Mouse (Mus musculus) midbrain, embryonic 15.5 days (tissue): ENCODE measurements around the gene Uspl1. TPM values are rescaled to one million over a fixed set of nuclear protein-coding genes. Genes with fewer than 3 reads are reported as not detected.
"Not testable (repeated sequence)": the region's sequence is repeated elsewhere in the genome, so short reads cannot be mapped to it uniquely, and the experiment has no call there.

Source experiments
- ATAC-seq: fragments of 200-750 bp; cut with Nextera tagmentation; replicated peaks from 2 replicates; pipeline ENCODE4 v1.8.0; 2017; ENCODE audit warnings: moderate TSS enrichment
- H3K27ac ChIP-seq: fragments of 300-500 bp; sonication (generic); 2 replicates; pipeline ENCODE4 v1.5.1; 2015; ENCODE audit warnings: mild to moderate bottlenecking, inconsistent platforms
- H3K27me3 ChIP-seq: fragments of 300-500 bp; sonication (generic); replicated peaks from 2 replicates; pipeline ENCODE4 v1.6.1; 2015; ENCODE audit warnings: inconsistent platforms
- H3K36me3 ChIP-seq: fragments of 300-500 bp; sonication (generic); replicated peaks from 2 replicates; pipeline ENCODE4 v1.6.1; 2015; ENCODE audit warnings: inconsistent platforms
- H3K4me1 ChIP-seq: fragments of 300-500 bp; sonication (generic); 2 replicates; pipeline ENCODE4 v1.6.1; 2015; ENCODE audit warnings: inconsistent platforms
- H3K4me2 ChIP-seq: fragments of 300-500 bp; sonication (generic); 2 replicates; pipeline ENCODE4 v1.6.1; 2015; ENCODE audit warnings: inconsistent platforms, mild to moderate bottlenecking, moderate library complexity
- H3K4me3 ChIP-seq: fragments of 300-500 bp; sonication (generic); 2 replicates; pipeline ENCODE4 v1.5.1; 2015; ENCODE audit warnings: mild to moderate bottlenecking, inconsistent platforms
- H3K9ac ChIP-seq: fragments of 300-500 bp; sonication (generic); 2 replicates; pipeline ENCODE4 v1.6.1; 2015; ENCODE audit warnings: mild to moderate bottlenecking, inconsistent platforms
- H3K9me3 ChIP-seq: fragments of 300-500 bp; sonication (generic); 2 replicates; pipeline ENCODE4 v1.6.1; 2016; ENCODE audit warnings: inconsistent platforms
- WGBS: fragments of 180-500 bp; shearing (Covaris S2); methylation state at CpG from one replicate; pipeline ENCODE4 v1.1.7; 2015; ENCODE audit warnings: mixed read lengths; 5-methylcytosine and 5-hydroxymethylcytosine counted together
- polyA plus RNA-seq: library from polyadenylated mRNA; unstranded; fragments of >200 nt; fragmentation: Nextera tagmentation; extraction: Ambion mirVana; gene quantifications from 2 replicates; pipeline ENCODE4 v1.2.1, GENCODE M21; 2015

Uspl1 gene
- 54.3 and 56.1 TPM in 2 replicates for polyA plus RNA-seq

DNA sequence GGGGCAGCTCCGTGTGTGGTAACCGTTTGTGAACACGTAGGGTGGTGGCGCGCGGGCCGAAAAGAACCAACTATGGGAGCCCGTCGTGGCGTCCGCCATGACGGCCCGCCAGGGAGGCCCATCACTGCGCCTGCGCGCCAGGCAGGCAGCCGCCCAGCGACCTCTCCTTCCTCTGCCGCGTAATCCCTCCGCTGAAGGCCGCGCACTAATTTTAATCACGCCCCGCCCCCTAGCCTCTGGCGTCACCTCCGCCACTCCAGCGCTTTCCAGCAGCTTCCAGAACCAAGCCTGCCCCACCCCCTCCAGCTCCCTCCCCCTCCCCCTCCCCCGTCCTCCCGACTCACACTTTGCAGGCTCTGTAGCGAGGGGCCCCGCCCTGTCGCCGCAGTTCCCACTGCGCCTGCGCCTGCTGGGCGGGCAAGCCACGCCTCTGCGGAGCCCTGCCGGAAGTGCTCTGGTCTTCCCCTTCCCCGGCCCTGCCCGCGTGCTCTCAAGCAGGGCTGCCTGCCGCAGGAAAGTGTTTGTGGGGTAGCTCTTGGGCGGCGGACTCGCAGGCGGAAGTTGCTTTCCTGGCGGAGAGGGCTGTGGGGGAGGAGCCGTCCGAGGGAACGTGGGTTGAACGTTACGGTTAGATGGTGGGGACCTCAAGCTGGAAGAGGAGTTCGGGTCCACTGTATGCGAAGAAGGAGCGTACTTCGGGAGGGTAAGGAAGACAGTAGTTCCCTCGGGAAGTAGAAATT is at the start of gene Uspl1, which contains the start of gene Hmgb1:
Gene Uspl1 (plus strand): TSS at position 247 of the 740 bp plus-strand sequence.
Gene Hmgb1 (minus strand): TSS at position 386 of the 740 bp plus-strand sequence.
- peak within 1 kb of the TSS; percentile 94 for H3K27ac ChIP-seq
- H3K27me3 ChIP-seq = no peaks in the 10 kb centered on the region
- peaks cover 1% of the 10 kb centered on the region for H3K36me3 ChIP-seq
- peak within 1 kb of the TSS; percentile 80 for H3K4me3 ChIP-seq
- no peaks in the 10 kb centered on the region for H3K9me3 ChIP-seq
- ATAC-seq = peak; percentile 99
- under 1% methylated on average over 51 of the region's 59 CpGs for WGBS
- peak within 1 kb of the TSS; percentile 79 for H3K9ac ChIP-seq
- H3K4me1 ChIP-seq = peaks cover 25% of the 10 kb centered on the region
- H3K4me2 ChIP-seq = peak within 1 kb of the TSS; percentile 64

GRCm38 (mm10) chr5:149134751-149135454 is 49.2 kb upstream of the Uspl1 start:
- no peaks in the 10 kb centered on the region for H3K27me3 ChIP-seq
- no peaks in the 10 kb centered on the region for H3K4me1 ChIP-seq
- no peak overlapping the region for H3K4me3 ChIP-seq
- no peak overlapping the region for H3K9ac ChIP-seq
- no peak overlapping the region for H3K27ac ChIP-seq
- H3K4me2 ChIP-seq = no peak overlapping the region
- no peaks in the 10 kb centered on the region for H3K9me3 ChIP-seq
- 77% methylated on average over 10 of the region's 10 CpGs for WGBS
- no peak for ATAC-seq
- no peaks in the 10 kb centered on the region for H3K36me3 ChIP-seq

GRCm38 (mm10) chr5:149135455-149136354 is 48.4 kb upstream of the Uspl1 start:
- Histone ChIP-seq H3K4me1 (no peaks in the 10 kb centered on the region), H3K4me2 (no peak overlapping the region), H3K27ac (no peak overlapping the region), H3K9ac (no peak overlapping the region), H3K4me3 (no peak overlapping the region), H3K9me3 (no peaks in the 10 kb centered on the region), H3K27me3 (no peaks in the 10 kb centered on the region), H3K36me3 (no peaks in the 10 kb centered on the region)
- no peak for ATAC-seq
- 85% methylated on average over 10 of the region's 10 CpGs for WGBS

- H3K4me3 ChIP-seq = no peak overlapping the region
- ATAC-seq = no peak
- H3K9ac ChIP-seq = no peak overlapping the region
- no peak overlapping the region for H3K4me2 ChIP-seq
- H3K27ac ChIP-seq = no peak overlapping the region
- H3K27me3 ChIP-seq = no peaks in the 10 kb centered on the region
- no peaks in the 10 kb centered on the region for H3K9me3 ChIP-seq
- 77% methylated on average over 4 of the region's 4 CpGs for WGBS
- H3K4me1 ChIP-seq = no peaks in the 10 kb centered on the region
- H3K36me3 ChIP-seq = no peaks in the 10 kb centered on the region
Measured at GRCm38 (mm10) chr5:149136933-149137365, 47.2 kb upstream of the Uspl1 start.

- H3K9ac ChIP-seq = no peak overlapping the region
- H3K36me3 ChIP-seq = no peaks in the 10 kb centered on the region
- no peaks in the 10 kb centered on the region for H3K9me3 ChIP-seq
- no peaks in the 10 kb centered on the region for H3K4me1 ChIP-seq
- ATAC-seq = no peak
- H3K4me2 ChIP-seq = no peak overlapping the region
- no peak overlapping the region for H3K27ac ChIP-seq
- no peaks in the 10 kb centered on the region for H3K27me3 ChIP-seq
- WGBS = 75% methylated on average over 3 of the region's 3 CpGs
- H3K4me3 ChIP-seq = no peak overlapping the region
Measured at GRCm38 (mm10) chr5:149137447-149137846, 46.7 kb upstream of the Uspl1 start.

- 87% methylated on average over 6 of the region's 6 CpGs for WGBS
- not testable (repeated sequence) for ATAC-seq, H3K4me2 ChIP-seq, H3K27ac ChIP-seq, H3K9me3 ChIP-seq, H3K4me1 ChIP-seq, H3K9ac ChIP-seq, H3K27me3 ChIP-seq, H3K4me3 ChIP-seq, H3K36me3 ChIP-seq
Measured at GRCm38 (mm10) chr5:149138087-149138486, 46.1 kb upstream of the Uspl1 start.

- Histone ChIP-seq H3K27me3 (no peaks in the 10 kb centered on the region), H3K4me2 (no peak overlapping the region), H3K27ac (no peak overlapping the region), H3K4me1 (no peaks in the 10 kb centered on the region), H3K9ac (no peak overlapping the region), H3K4me3 (no peak overlapping the region), H3K36me3 (no peaks in the 10 kb centered on the region), H3K9me3 (no peaks in the 10 kb centered on the region)
- WGBS = 60% methylated on average over 9 of the region's 9 CpGs
- no peak for ATAC-seq
Measured at GRCm38 (mm10) chr5:149140336-149140735, 43.8 kb upstream of the Uspl1 start.

GRCm38 (mm10) chr5:149141155-149141554 is 43.0 kb upstream of the Uspl1 start:
- not testable (repeated sequence) for H3K4me1 ChIP-seq, ATAC-seq, H3K27ac ChIP-seq, H3K9ac ChIP-seq, H3K9me3 ChIP-seq, H3K27me3 ChIP-seq, H3K36me3 ChIP-seq, H3K4me3 ChIP-seq, H3K4me2 ChIP-seq
- 90% methylated on average over 1 of the region's 1 CpGs for WGBS

- Histone ChIP-seq H3K9ac (no peak overlapping the region), H3K4me1 (no peaks in the 10 kb centered on the region), H3K4me3 (no peak overlapping the region), H3K27me3 (no peaks in the 10 kb centered on the region), H3K4me2 (no peak overlapping the region), H3K9me3 (no peaks in the 10 kb centered on the region), H3K36me3 (no peaks in the 10 kb centered on the region), H3K27ac (no peak overlapping the region)
- no peak for ATAC-seq
- 80% methylated on average over 25 of the region's 25 CpGs for WGBS
Measured at GRCm38 (mm10) chr5:149143766-149144375, 40.3 kb upstream of the Uspl1 start.

- Histone ChIP-seq H3K4me1 (no peaks in the 10 kb centered on the region), H3K4me2 (no peak overlapping the region), H3K4me3 (no peak overlapping the region), H3K36me3 (no peaks in the 10 kb centered on the region), H3K9me3 (no peaks in the 10 kb centered on the region), H3K9ac (no peak overlapping the region), H3K27ac (no peak overlapping the region), H3K27me3 (no peaks in the 10 kb centered on the region)
- WGBS = 93% methylated on average over 7 of the region's 7 CpGs
- ATAC-seq = no peak
Measured at GRCm38 (mm10) chr5:149146691-149147090, 37.5 kb upstream of the Uspl1 start.

DNA sequence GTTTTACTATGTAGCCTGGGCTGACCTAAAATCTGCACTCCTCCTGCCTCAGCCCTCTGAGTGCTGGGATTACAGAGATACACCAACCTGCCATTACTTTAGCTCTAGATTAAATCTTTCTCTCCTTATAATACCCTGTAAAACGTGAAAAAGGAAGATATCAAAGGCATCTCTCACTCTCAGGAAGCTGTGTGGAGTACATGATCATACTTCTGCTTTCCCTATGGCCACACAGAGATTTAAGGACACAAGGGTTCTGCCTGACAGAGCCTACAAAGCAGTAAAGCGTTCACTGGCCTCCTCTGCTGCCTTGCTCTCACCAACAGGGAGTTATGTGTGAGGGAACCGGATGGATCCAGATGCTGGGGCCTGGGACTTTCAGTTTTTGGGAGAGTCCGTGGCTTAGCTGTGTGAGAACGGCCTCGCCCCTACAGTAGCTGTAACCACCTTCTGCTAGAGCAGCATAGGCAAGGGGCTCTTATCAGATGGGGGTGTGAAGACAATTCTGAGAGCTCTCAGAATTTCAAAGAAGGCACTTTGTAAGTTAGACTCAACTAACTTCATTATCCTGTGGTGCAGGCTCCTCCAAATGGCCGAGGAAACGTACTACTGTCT is 36.7 kb upstream of the Uspl1 start:
- H3K4me1 ChIP-seq = no peaks in the 10 kb centered on the region
- H3K9me3 ChIP-seq = no peaks in the 10 kb centered on the region
- ATAC-seq = no peak
- H3K27ac ChIP-seq = no peak overlapping the region
- no peak overlapping the region for H3K4me3 ChIP-seq
- H3K4me2 ChIP-seq = no peak overlapping the region
- H3K36me3 ChIP-seq = no peaks in the 10 kb centered on the region
- H3K9ac ChIP-seq = no peak overlapping the region
- no peaks in the 10 kb centered on the region for H3K27me3 ChIP-seq
- WGBS = 81% methylated on average over 8 of the region's 8 CpGs
